Mouse (Mus musculus) myocyte (in vitro differentiated cells): ENCODE results near the gene Nfkbie.

Source experiments
- E2F4 ChIP-seq: IDR thresholded peaks from one replicate; pipeline ENCODE4 v1.6.1; 2011; ENCODE audit warnings: mild to moderate bottlenecking, control low read depth, moderate library complexity; ENCODE audit not compliant: insufficient read depth
- MYOD1 ChIP-seq, 3 experiments: IDR thresholded peaks; one replicate each; pipeline ENCODE4 v1.6.1; 2011; ENCODE audit warnings: control low read depth in 2 of 3, low read depth in 2 of 3, mild to moderate bottlenecking in 2 of 3, moderate library complexity in 1 of 3; ENCODE audit not compliant: insufficient read length in 2 of 3, control insufficient read depth in 1 of 3
- TCF12 ChIP-seq: IDR thresholded peaks from one replicate; pipeline ENCODE4 v1.6.1; 2011; ENCODE audit warnings: mild to moderate bottlenecking, control low read depth; ENCODE audit not compliant: poor library complexity, insufficient read depth, severe bottlenecking

GRCm38 (mm10) chr17:45550253-45550652 lies 5.2 kb upstream of the Nfkbie start:
- TF ChIP-seq MYOD1 (IDR thresholded peaks at IDR 0.05; ENCODE audit: control insufficient read depth in 1 of 3, insufficient read length in 2 of 3, low read depth in 2 of 3) (no peak), E2F4 (no peak), TCF12 (no peak)
